ENCODE assay signal across 9 mouse cellular contexts in the genomic region with DNA sequence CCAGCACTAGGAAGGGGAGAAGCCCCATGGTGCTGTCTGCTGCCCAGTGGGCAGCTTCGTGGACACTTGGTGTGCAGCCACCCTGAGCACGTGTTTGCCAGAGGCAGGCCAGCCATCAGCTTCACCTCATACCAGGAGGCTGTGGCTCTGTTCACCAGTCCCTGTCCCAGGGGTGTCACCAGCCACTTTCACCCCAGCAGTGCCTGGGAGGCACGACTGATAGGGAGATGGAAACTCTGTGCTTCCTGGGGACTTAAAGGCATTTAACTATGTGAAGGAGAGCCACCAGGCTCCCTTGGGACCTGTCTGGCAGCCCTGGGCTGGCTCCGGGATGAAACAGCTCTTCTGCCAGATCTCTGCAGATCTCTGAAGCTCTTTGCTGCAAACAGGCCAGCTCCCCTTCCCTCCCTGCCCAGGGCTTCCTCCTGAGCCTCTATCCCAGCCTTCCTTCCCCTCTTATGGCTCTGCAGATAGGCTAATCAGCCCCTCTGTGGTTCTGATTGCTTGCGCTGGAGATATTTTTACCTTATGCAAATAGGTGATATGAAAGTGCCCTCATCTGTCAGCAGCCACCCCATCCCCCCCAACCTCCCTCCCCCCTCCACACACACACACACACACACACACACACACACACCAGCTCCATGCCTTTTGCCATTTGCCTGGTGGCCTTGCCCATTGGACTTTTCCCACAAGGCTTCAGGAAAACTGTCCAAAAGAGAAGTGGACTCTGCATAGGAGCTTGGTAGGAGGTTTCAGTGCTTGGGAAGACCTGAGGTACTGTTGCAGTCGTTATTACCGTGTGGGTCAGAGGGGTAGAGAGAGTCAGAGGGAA. TPM values are rescaled to one million over a fixed set of nuclear protein-coding genes. Genes with fewer than 3 reads are reported as not detected.
DNase-seq lines count a peak whose midpoint lies in the region; ATAC-seq and TF ChIP-seq lines count a peak whose summit lies in the region.
"Had no signal": no experiment of that assay in that cellular context is flagged by ENCODE, and none has a peak within 500 bp of the region (broad histone marks: within the 10 kb centered on the region; RNA-seq: fewer than 3 reads in every experiment).

No protein-coding gene starts in this region.

- no peak for TF ChIP-seq CTCF in liver, adult 2 months (IDR thresholded peaks at IDR 0.05; ENCODE audit: low read depth, low read length)

- H3K27me3 ChIP-seq in neural tube, embryonic 12.5 days (replicated peaks): no peaks in the 10 kb centered on the region
- H3K27me3 ChIP-seq in neural tube, embryonic 15.5 days (replicated peaks): no peaks in the 10 kb centered on the region
- H3K27me3 ChIP-seq in heart, embryonic 14.5 days (ENCODE audit: control insufficient read depth, insufficient read depth, low read length): no peaks in the 10 kb centered on the region
- H3K27me3 ChIP-seq in liver, adult 2 months (ENCODE audit: control insufficient read depth, insufficient read depth, low read length): no peaks in the 10 kb centered on the region
- H3K27me3 ChIP-seq in stomach, embryonic 16.5 days (ENCODE audit: control insufficient read depth, insufficient read depth, low read length): no peaks in the 10 kb centered on the region

- no peaks in the 10 kb centered on the region for H3K9me3 ChIP-seq in neural tube, embryonic 12.5 days
- no peaks in the 10 kb centered on the region for H3K9me3 ChIP-seq in neural tube, embryonic 15.5 days (replicated peaks)
- no peaks in the 10 kb centered on the region for H3K9me3 ChIP-seq in heart, embryonic 14.5 days (ENCODE audit: control insufficient read depth, low read length)
- H3K9me3 ChIP-seq in stomach, embryonic 16.5 days (replicated peaks; ENCODE audit: control insufficient read depth, low read length): no peaks in the 10 kb centered on the region

- H3K79me2 ChIP-seq in liver, adult 2 months (ENCODE audit: control insufficient read depth, insufficient read depth, low read length): peaks cover 16% of the 10 kb centered on the region; the same call in 1 of the 2 replicates

- 53% methylated on average over 7 of the region's 7 CpGs for WGBS in neural tube, embryonic 12.5 days
- 45% methylated on average over 7 of the region's 7 CpGs for whole genome bisulfite sequencing in neural tube, embryonic 15.5 days
- 8% methylated on average over 7 of the region's 7 CpGs for WGBS in heart, embryonic 14.5 days
- 16% methylated on average over 7 of the region's 7 CpGs for WGBS in liver, adult 2 months
- WGBS in stomach, embryonic 16.5 days: 45% methylated on average over 7 of the region's 7 CpGs

- H3K9ac ChIP-seq in neural tube, embryonic 12.5 days: peak overlapping the region; percentile 44; the same call in 1 of the 2 replicates
- H3K9ac ChIP-seq in neural tube, embryonic 15.5 days (replicated peaks): no peak overlapping the region
- peak overlapping the region; percentile 68 for H3K9ac ChIP-seq in heart, embryonic 14.5 days (ENCODE audit: low read length)
- H3K9ac ChIP-seq in liver, adult 2 months (ENCODE audit: low read depth, low read length): peak overlapping the region; percentile 66
- peak overlapping the region; percentile 57 for H3K9ac ChIP-seq in stomach, embryonic 16.5 days (ENCODE audit: low read length)

- H3K4me2 ChIP-seq in neural tube, embryonic 12.5 days (replicated peaks): 0 out of 2 replicates have a peak overlapping the region, but pooled peaks have one; percentile 0
- H3K4me2 ChIP-seq in neural tube, embryonic 15.5 days: no peak overlapping the region
- H3K4me2 ChIP-seq in heart, embryonic 14.5 days (ENCODE audit: low read length): peak overlapping the region; percentile 55
- H3K4me2 ChIP-seq in stomach, embryonic 16.5 days (ENCODE audit: low read depth, low read length): no peak overlapping the region

- H3K36me3 ChIP-seq in neural tube, embryonic 12.5 days: no peaks in the 10 kb centered on the region
- H3K36me3 ChIP-seq in neural tube, embryonic 15.5 days: no peaks in the 10 kb centered on the region
- peaks cover 7% of the 10 kb centered on the region for H3K36me3 ChIP-seq in heart, embryonic 14.5 days (ENCODE audit: control insufficient read depth, insufficient read depth, low read length)
- H3K36me3 ChIP-seq in liver, adult 2 months (ENCODE audit: control insufficient read depth, insufficient read depth, low read length): no peaks in the 10 kb centered on the region
- no peaks in the 10 kb centered on the region for H3K36me3 ChIP-seq in stomach, embryonic 16.5 days (ENCODE audit: control insufficient read depth, insufficient read depth, low read length)

- no peak for TF ChIP-seq POLR2A in liver, adult 2 months (IDR thresholded peaks at IDR 0.05; ENCODE audit: extremely low read depth, insufficient read depth, low read length)

- peak; percentile 91 for DNase-seq in liver, adult 2 months (ENCODE audit: extremely low read depth, low read depth, low spot score)
- DNase-seq in frontal cortex, postnatal 36 days (ENCODE audit: low spot score in 2 of 2): no peak
- DNase-seq in kidney, adult 9 months: no peak
- DNase-seq: lung, postnatal 4 days had no signal

- peaks cover 31% of the 10 kb centered on the region for H3K4me1 ChIP-seq in neural tube, embryonic 12.5 days
- H3K4me1 ChIP-seq in neural tube, embryonic 15.5 days: peaks cover 39% of the 10 kb centered on the region
- H3K4me1 ChIP-seq in heart, embryonic 14.5 days (ENCODE audit: control insufficient read depth in 2 of 2, insufficient read depth in 2 of 2, low read length in 2 of 2): peaks cover 62 to 85% of the 10 kb centered on the region in 2 experiments
- H3K4me1 ChIP-seq in liver, adult 2 months (ENCODE audit: control insufficient read depth, insufficient read depth, low read length): peaks cover 34% of the 10 kb centered on the region
- H3K4me1 ChIP-seq in stomach, embryonic 16.5 days (ENCODE audit: control insufficient read depth, insufficient read depth, low read length): peaks cover 22% of the 10 kb centered on the region

- H3K4me3 ChIP-seq in neural tube, embryonic 12.5 days: no peak overlapping the region
- no peak overlapping the region for H3K4me3 ChIP-seq in neural tube, embryonic 15.5 days (replicated peaks)
- H3K4me3 ChIP-seq in heart, embryonic 14.5 days (ENCODE audit: control insufficient read depth in 1 of 2, insufficient read depth in 1 of 2, low read depth in 1 of 2, low read length in 2 of 2): peak overlapping the region in 1 of 2 experiments; percentile 10; a peak in 2 of 4 replicates
- H3K4me3 ChIP-seq in liver, adult 2 months (ENCODE audit: insufficient read depth, low read depth, low read length): peak overlapping the region; percentile 46; the same call in 1 of the 2 replicates
- H3K4me3 ChIP-seq in stomach, embryonic 16.5 days (replicated peaks; ENCODE audit: low read length): no peak overlapping the region

- no peak for ATAC-seq in neural tube, embryonic 12.5 days (ENCODE audit: low FRiP score, low read depth)
- no peak for ATAC-seq in neural tube, embryonic 15.5 days (ENCODE audit: low FRiP score)
- ATAC-seq in heart, embryonic 14.5 days (ENCODE audit: insufficient number of reproducible peaks, insufficient read depth, low FRiP score, low read depth): peak; percentile 40
- ATAC-seq in stomach, embryonic 16.5 days (ENCODE audit: insufficient read depth, low FRiP score): no peak

- no peak overlapping the region for H3K27ac ChIP-seq in neural tube, embryonic 12.5 days
- no peak overlapping the region for H3K27ac ChIP-seq in neural tube, embryonic 15.5 days (replicated peaks)
- H3K27ac ChIP-seq in heart, embryonic 14.5 days (replicated peaks in 1 of 2; ENCODE audit: control insufficient read depth in 1 of 2, insufficient read depth in 1 of 2, low read depth in 2 of 2, low read length in 2 of 2): peak overlapping the region; percentile 93 to 94
- peak overlapping the region; percentile 95 for H3K27ac ChIP-seq in liver, adult 2 months (replicated peaks; ENCODE audit: insufficient read depth, low read depth, low read length)
- peak overlapping the region; percentile 78 for H3K27ac ChIP-seq in stomach, embryonic 16.5 days (ENCODE audit: low read length)
- H3K27ac ChIP-seq: kidney, postnatal 0 days had no signal

RNA-seq across cellular contexts. Expression of gene Mmp15, which starts 8.3 kb away (rescaled TPM):
- polyA plus RNA-seq in neural tube, embryonic 12.5 days (2016; fragmentation: Nextera tagmentation; extraction: Ambion mirVana): 36.4 and 41.3 TPM in 2 replicates
- polyA plus RNA-seq in neural tube, embryonic 15.5 days (2015; fragmentation: Nextera tagmentation; extraction: Ambion mirVana): 20.9 and 21.4 TPM in 2 replicates
- polyA plus RNA-seq in heart, embryonic 14.5 days (2014; fragmentation: Nextera tagmentation; extraction: Ambion mirVana): 49.7 and 58.5 TPM in 2 replicates
- total RNA-seq in liver, adult 2 months (2014; rRNA removed): 6.5 and 7.2 TPM in 2 replicates
- 15.1 and 16.5 TPM in 2 replicates for polyA plus RNA-seq in liver, adult 2 months (2012; rRNA removed)
- polyA plus RNA-seq in stomach, embryonic 16.5 days (2015; fragmentation: Nextera tagmentation; extraction: Ambion mirVana): 13.4 and 15.3 TPM in 2 replicates

RNA-seq across cellular contexts. Expression of gene Usb1, which starts 28.3 kb away (rescaled TPM):
- 36.4 and 39.2 TPM in 2 replicates for polyA plus RNA-seq in neural tube, embryonic 12.5 days (2016; fragmentation: Nextera tagmentation; extraction: Ambion mirVana)
- polyA plus RNA-seq in neural tube, embryonic 15.5 days (2015; fragmentation: Nextera tagmentation; extraction: Ambion mirVana): 30.1 and 33.0 TPM in 2 replicates
- polyA plus RNA-seq in heart, embryonic 14.5 days (2014; fragmentation: Nextera tagmentation; extraction: Ambion mirVana): 24.9 and 26.1 TPM in 2 replicates
- 6.7 and 7.9 TPM in 2 replicates for total RNA-seq in liver, adult 2 months (2014; rRNA removed)
- polyA plus RNA-seq in liver, adult 2 months (2012; rRNA removed): 16.2 and 20.0 TPM in 2 replicates
- 38.7 and 42.0 TPM in 2 replicates for polyA plus RNA-seq in stomach, embryonic 16.5 days (2015; fragmentation: Nextera tagmentation; extraction: Ambion mirVana)

RNA-seq across cellular contexts. Expression of gene Zfp319, which starts 28.6 kb away (rescaled TPM):
- 19.8 and 20.5 TPM in 2 replicates for polyA plus RNA-seq in neural tube, embryonic 12.5 days (2016; fragmentation: Nextera tagmentation; extraction: Ambion mirVana)
- 12.4 and 12.6 TPM in 2 replicates for polyA plus RNA-seq in neural tube, embryonic 15.5 days (2015; fragmentation: Nextera tagmentation; extraction: Ambion mirVana)
- polyA plus RNA-seq in heart, embryonic 14.5 days (2014; fragmentation: Nextera tagmentation; extraction: Ambion mirVana): 5.2 and 5.3 TPM in 2 replicates
- 1.2 and 1.8 TPM in 2 replicates for total RNA-seq in liver, adult 2 months (2014; rRNA removed)
- polyA plus RNA-seq in liver, adult 2 months (2012; rRNA removed): 2.5 and 3.2 TPM in 2 replicates
- 6.5 and 7.0 TPM in 2 replicates for polyA plus RNA-seq in stomach, embryonic 16.5 days (2015; fragmentation: Nextera tagmentation; extraction: Ambion mirVana)

RNA-seq across cellular contexts. Expression of gene Tepp, which starts 50.0 kb away (rescaled TPM):
- polyA plus RNA-seq in neural tube, embryonic 12.5 days (2016; fragmentation: Nextera tagmentation; extraction: Ambion mirVana): 0.50 TPM in 1 of 2 replicates, not detected in the other
- polyA plus RNA-seq in neural tube, embryonic 15.5 days (2015; fragmentation: Nextera tagmentation; extraction: Ambion mirVana): 1.7 and 2.5 TPM in 2 replicates
- 0.40 TPM in 1 of 2 replicates, not detected in the other for polyA plus RNA-seq in heart, embryonic 14.5 days (2014; fragmentation: Nextera tagmentation; extraction: Ambion mirVana)
- not detected in 2 replicates for total RNA-seq in liver, adult 2 months (2014; rRNA removed)
- polyA plus RNA-seq in liver, adult 2 months (2012; rRNA removed): not detected in 2 replicates
- polyA plus RNA-seq in stomach, embryonic 16.5 days (2015; fragmentation: Nextera tagmentation; extraction: Ambion mirVana): not detected in 2 replicates

RNA-seq across cellular contexts. Expression of gene Cngb1, which starts 54.0 kb away (rescaled TPM):
- polyA plus RNA-seq in neural tube, embryonic 12.5 days (2016; fragmentation: Nextera tagmentation; extraction: Ambion mirVana): 0.47 and 0.85 TPM in 2 replicates
- polyA plus RNA-seq in neural tube, embryonic 15.5 days (2015; fragmentation: Nextera tagmentation; extraction: Ambion mirVana): 0.26 and 0.86 TPM in 2 replicates
- 0.71 and 1.00 TPM in 2 replicates for polyA plus RNA-seq in heart, embryonic 14.5 days (2014; fragmentation: Nextera tagmentation; extraction: Ambion mirVana)
- total RNA-seq in liver, adult 2 months (2014; rRNA removed): under 0.01 and 0.07 TPM in 2 replicates
- polyA plus RNA-seq in liver, adult 2 months (2012; rRNA removed): 0.39 TPM in 1 of 2 replicates, not detected in the other
- 0.28 and 0.81 TPM in 2 replicates for polyA plus RNA-seq in stomach, embryonic 16.5 days (2015; fragmentation: Nextera tagmentation; extraction: Ambion mirVana)

Comparison
In these comparisons a context has a peak if more than half of its experiments do, and no peak if none do; other contexts are left out.
1. H3K4me2 ChIP-seq: peak in neural tube, embryonic 12.5 days (single experiment) and heart, embryonic 14.5 days (single experiment); none in neural tube, embryonic 15.5 days (single experiment) and stomach, embryonic 16.5 days (single experiment).
2. H3K27ac ChIP-seq: peak in heart, embryonic 14.5 days (2 of 2), liver, adult 2 months (single experiment) and stomach, embryonic 16.5 days (single experiment); none in neural tube, embryonic 12.5 days (single experiment) and neural tube, embryonic 15.5 days (single experiment).